Mouse (Mus musculus): ENCODE measurements around the gene Fbxl5. TPM values are rescaled to one million over a fixed set of nuclear protein-coding genes. Genes with fewer than 3 reads are reported as not detected.

Fbxl5 gene
- total and polyA plus RNA-seq, 3 experiments: 20.1 to 39.0 (median 32.6) TPM

- 0 out of 2 replicates have a peak, but pooled peaks cover 2% of the 10 kb centered on the region for H3K36me3 ChIP-seq (ENCODE audit: control insufficient read depth, insufficient read depth, low read length)
- H3K4me3 ChIP-seq: no peak overlapping the region
- no peak overlapping the region for H3K9ac ChIP-seq (ENCODE audit: low read depth, low read length)
- peaks cover 2% of the 10 kb centered on the region for H3K4me1 ChIP-seq (ENCODE audit: control insufficient read depth, insufficient read depth, low read length)
- TF ChIP-seq CTCF (IDR thresholded peaks at IDR 0.05): no peak
- TF ChIP-seq EP300 (IDR thresholded peaks at IDR 0.05; ENCODE audit: insufficient read depth, low read depth, low read length): no peak
- no peak for TF ChIP-seq POLR2A (IDR thresholded peaks at IDR 0.05; ENCODE audit: insufficient read depth, low read depth, low read length)
- H3K27me3 ChIP-seq (ENCODE audit: control insufficient read depth, insufficient read depth, low read length): no peaks in the 10 kb centered on the region
- 71% methylated on average over 5 of the region's 5 CpGs for whole genome bisulfite sequencing
- no peak for DNase-seq
- no peaks in the 10 kb centered on the region for H3K79me2 ChIP-seq (replicated peaks; ENCODE audit: control insufficient read depth, insufficient read depth, low read length)
- no peak overlapping the region for H3K27ac ChIP-seq
- intact Hi-C loops (cut with DNase I): no loop called here
These were observed 39.4 kb upstream of the Fbxl5 start for GRCm38 (mm10) chr5:43860670-43861431.

GRCm38 (mm10) chr5:43860096-43860495, 38.7 kb upstream of the Fbxl5 start:
- Histone ChIP-seq H3K4me1 (ENCODE audit: control insufficient read depth, insufficient read depth, low read length) (peaks cover 2% of the 10 kb centered on the region), H3K36me3 (ENCODE audit: control insufficient read depth, insufficient read depth, low read length) (peaks cover 4% of the 10 kb centered on the region), H3K4me3 (no peak overlapping the region), H3K27me3 (ENCODE audit: control insufficient read depth, insufficient read depth, low read length) (no peaks in the 10 kb centered on the region), H3K79me2 (replicated peaks; ENCODE audit: control insufficient read depth, insufficient read depth, low read length) (no peaks in the 10 kb centered on the region), H3K27ac (no peak overlapping the region), H3K9ac (ENCODE audit: low read depth, low read length) (no peak overlapping the region)
- intact Hi-C loops (cut with DNase I): no loop called here
- DNase-seq: no peak
- WGBS: 79% methylated on average over 5 of the region's 5 CpGs
- TF ChIP-seq POLR2A (IDR thresholded peaks at IDR 0.05; ENCODE audit: insufficient read depth, low read depth, low read length) (no peak), CTCF (IDR thresholded peaks at IDR 0.05) (no peak), EP300 (IDR thresholded peaks at IDR 0.05; ENCODE audit: insufficient read depth, low read depth, low read length) (no peak)

GRCm38 (mm10) chr5:43859663-43860062, 38.2 kb upstream of the Fbxl5 start:
- Histone ChIP-seq H3K27me3 (ENCODE audit: control insufficient read depth, insufficient read depth, low read length) (no peaks in the 10 kb centered on the region), H3K4me1 (ENCODE audit: control insufficient read depth, insufficient read depth, low read length) (peaks cover 4% of the 10 kb centered on the region), H3K36me3 (ENCODE audit: control insufficient read depth, insufficient read depth, low read length) (peaks cover 7% of the 10 kb centered on the region), H3K9ac (ENCODE audit: low read depth, low read length) (no peak overlapping the region), H3K4me3 (no peak overlapping the region), H3K79me2 (replicated peaks; ENCODE audit: control insufficient read depth, insufficient read depth, low read length) (no peaks in the 10 kb centered on the region), H3K27ac (no peak overlapping the region)
- intact Hi-C loops (cut with DNase I): no loop called here
- no peak for DNase-seq
- 39% methylated on average over 8 of the region's 8 CpGs for WGBS
- TF ChIP-seq EP300 (IDR thresholded peaks at IDR 0.05; ENCODE audit: insufficient read depth, low read depth, low read length) (no peak), CTCF (IDR thresholded peaks at IDR 0.05) (no peak), POLR2A (IDR thresholded peaks at IDR 0.05; ENCODE audit: insufficient read depth, low read depth, low read length) (no peak)

- no peak overlapping the region for H3K9ac ChIP-seq (ENCODE audit: low read depth, low read length)
- intact Hi-C loops (cut with DNase I): loop anchor here (2.0 kb wide), 1 partner anchor 13 kb away; the partner anchor contains the start of gene Cd38
- no peak overlapping the region for H3K4me3 ChIP-seq
- no peaks in the 10 kb centered on the region for H3K27me3 ChIP-seq (ENCODE audit: control insufficient read depth, insufficient read depth, low read length)
- H3K4me1 ChIP-seq (ENCODE audit: control insufficient read depth, insufficient read depth, low read length): peaks cover 8% of the 10 kb centered on the region
- no peak for TF ChIP-seq POLR2A (IDR thresholded peaks at IDR 0.05; ENCODE audit: insufficient read depth, low read depth, low read length)
- no peak for TF ChIP-seq CTCF (IDR thresholded peaks at IDR 0.05)
- TF ChIP-seq EP300 (IDR thresholded peaks at IDR 0.05; ENCODE audit: insufficient read depth, low read depth, low read length): no peak
- H3K27ac ChIP-seq: peak overlapping the region; percentile 38
- H3K79me2 ChIP-seq (replicated peaks; ENCODE audit: control insufficient read depth, insufficient read depth, low read length): no peaks in the 10 kb centered on the region
- DNase-seq: no peak
- H3K36me3 ChIP-seq (ENCODE audit: control insufficient read depth, insufficient read depth, low read length): peaks cover 14% of the 10 kb centered on the region
- WGBS: 27% methylated on average over 2 of the region's 2 CpGs
These were observed 34.3 kb upstream of the Fbxl5 start for GRCm38 (mm10) chr5:43855769-43856168.

- 59% methylated on average over 7 of the region's 7 CpGs for WGBS
- DNase-seq: no peak
- Histone ChIP-seq H3K27ac (peak overlapping the region; percentile 69), H3K36me3 (ENCODE audit: control insufficient read depth, insufficient read depth, low read length) (peaks cover 14% of the 10 kb centered on the region), H3K9ac (ENCODE audit: low read depth, low read length) (no peak overlapping the region), H3K4me3 (no peak overlapping the region), H3K4me1 (ENCODE audit: control insufficient read depth, insufficient read depth, low read length) (peaks cover 8% of the 10 kb centered on the region), H3K27me3 (ENCODE audit: control insufficient read depth, insufficient read depth, low read length) (no peaks in the 10 kb centered on the region), H3K79me2 (replicated peaks; ENCODE audit: control insufficient read depth, insufficient read depth, low read length) (no peaks in the 10 kb centered on the region)
- TF ChIP-seq POLR2A (IDR thresholded peaks at IDR 0.05; ENCODE audit: insufficient read depth, low read depth, low read length) (peak; percentile 13; the same call in 1 of the 2 replicates), CTCF (IDR thresholded peaks at IDR 0.05) (no peak)
- intact Hi-C loops (cut with DNase I): loop anchor here (2.0 kb wide), 1 partner anchor 15 kb away; the partner anchor contains the start of gene Cd38
These were observed 32.5 kb upstream of the Fbxl5 start for GRCm38 (mm10) chr5:43853868-43854488.
